Mouse (Mus musculus): ENCODE measurements around the gene Ankrd37.
A peak's percentile ranks its signal among the peaks of the same experiment; 100 is the strongest.

Gene Ankrd37

DNA sequence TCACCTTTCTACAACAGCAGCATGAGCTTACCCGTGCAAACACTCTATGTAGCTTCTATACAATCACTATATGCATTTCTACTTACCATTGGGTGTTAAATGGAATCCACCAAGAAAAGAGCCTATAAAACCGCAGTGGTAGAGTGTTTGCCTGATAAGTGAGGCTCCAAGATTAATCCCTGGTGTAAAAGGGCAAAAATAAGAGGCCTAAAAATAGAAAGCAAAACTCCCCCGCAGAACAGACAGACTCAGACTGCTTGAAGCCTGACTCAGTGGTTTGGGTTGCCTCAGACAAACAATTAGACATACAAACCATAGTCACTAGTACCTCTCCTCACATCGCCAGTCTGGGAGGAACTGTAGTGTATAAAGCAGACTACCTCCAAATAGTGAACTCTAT lies at the start of gene Ankrd37:
TSS of gene Ankrd37 (minus strand) at position 112 of the 400 bp plus-strand sequence.
- no peak for DNase-seq

DNA sequence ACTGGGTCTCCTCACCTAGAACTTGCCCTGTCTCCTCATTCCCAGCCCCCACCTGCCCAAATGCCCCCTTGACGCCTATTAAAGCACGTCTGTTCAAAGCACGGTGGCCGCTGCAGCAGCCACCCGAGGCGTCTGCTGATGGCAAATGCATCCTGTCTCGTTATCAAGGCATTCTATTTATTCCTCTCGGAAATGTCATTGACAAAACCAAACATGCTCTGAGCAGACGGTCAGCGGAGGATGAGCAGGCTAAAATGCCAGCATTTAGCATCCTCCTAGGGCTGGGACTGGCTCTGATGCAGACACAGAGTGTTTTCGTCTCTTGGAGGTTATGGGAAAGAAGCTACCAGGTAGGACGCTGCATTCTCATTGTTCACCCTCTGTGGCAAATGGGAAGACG lies 34.8 kb upstream of the Ankrd37 start:
- no peak for DNase-seq

DNA sequence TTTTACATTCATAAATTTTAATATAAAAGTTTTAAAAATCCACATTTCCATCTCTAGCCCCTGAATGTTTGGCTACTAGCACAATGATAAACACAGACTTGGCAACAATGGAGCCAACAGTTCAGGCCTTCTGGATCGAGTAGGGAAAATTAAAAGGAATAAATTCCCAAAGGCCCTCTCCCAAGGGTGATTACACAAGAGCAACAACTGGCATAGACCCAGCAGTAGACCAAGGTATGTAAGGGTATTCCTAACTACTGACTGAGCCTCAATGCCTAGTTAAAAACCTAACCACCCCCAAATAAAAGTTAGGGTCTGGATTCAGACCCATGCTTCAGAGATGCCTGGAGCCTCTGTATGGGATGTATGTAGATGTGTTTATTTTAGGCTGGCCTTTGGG lies 34.2 kb upstream of the Ankrd37 start:
- DNase-seq, result no peak

DNA sequence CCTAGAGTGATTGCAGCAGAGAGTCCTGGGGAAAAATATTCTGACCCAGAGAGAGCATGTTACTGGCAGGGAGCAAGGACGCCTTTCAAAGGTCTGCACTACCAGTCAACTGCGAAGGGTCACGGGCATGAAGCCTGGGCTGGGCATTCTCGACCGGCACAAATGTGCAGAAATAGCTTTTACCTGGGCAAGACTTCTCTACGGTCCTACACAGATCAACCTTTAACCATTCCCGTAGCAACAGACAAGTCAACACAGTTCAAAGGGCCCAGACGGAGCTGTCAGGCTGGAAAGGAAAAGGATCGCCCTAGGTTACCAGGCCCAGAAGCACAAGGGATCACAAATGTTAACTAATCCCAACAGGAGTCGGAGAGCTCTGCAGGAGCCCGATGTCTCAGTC lies 30.7 kb upstream of the Ankrd37 start:
- DNase-seq, result no peak

DNA sequence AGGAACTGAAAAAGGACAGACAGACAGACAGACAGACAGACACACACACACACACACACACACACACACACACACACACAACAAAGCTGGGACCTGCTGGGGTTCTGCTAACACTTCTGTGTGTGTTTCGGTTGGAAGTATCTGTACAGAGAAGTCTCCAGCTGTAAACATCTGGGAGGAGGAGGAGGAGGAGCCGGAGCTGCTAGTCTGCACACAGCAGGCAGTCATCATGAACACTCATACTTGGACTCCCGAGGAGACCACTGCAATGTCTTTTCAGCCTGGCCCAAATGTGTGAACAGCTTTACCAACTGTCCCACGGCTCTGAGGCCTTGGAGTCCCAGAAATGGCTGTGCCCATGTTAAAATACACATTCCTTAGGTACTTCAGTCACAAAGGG lies 18.9 kb upstream of the Ankrd37 start:
- no peak for DNase-seq

DNA sequence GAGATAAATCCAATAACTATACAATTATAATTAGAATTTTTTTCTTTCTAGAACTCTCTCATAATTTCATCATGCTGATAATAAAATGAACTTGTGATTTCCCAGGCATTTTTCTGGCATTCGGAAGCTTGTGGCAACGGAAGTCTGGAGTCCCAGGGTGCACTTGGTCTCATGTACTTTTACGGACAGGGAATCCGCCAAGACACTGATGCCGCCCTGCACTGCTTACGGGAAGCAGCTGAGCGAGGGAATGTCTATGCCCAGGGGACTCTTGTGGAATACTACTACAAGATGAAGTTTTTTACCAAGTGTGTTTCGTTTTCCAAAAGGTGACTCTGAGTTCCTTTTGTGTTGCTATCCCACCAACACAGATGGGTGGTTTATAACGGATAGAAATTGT lies 17.3 kb upstream of the Ankrd37 start:
- no peak for DNase-seq

DNA sequence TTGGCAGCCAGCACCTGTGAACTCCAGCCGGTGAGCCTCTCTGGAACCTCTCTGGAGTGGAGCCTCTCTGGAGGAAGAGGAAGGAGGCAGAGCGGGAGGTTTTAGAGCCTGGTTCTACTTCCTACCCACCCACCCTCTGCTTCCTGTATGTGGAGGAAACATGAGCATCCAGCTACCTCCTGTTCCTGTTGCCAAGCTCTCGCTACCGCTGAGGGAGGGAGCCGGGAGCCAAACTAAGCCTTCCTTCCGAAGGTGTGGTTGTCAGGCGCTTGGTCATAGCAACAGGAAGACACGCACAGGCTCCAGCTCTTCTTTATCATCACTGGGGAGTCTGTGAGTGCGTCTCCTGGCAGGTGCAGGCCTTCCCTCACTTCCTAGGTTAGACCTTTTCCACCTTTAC lies 16.7 kb upstream of the Ankrd37 start:
- no peak for DNase-seq

DNA sequence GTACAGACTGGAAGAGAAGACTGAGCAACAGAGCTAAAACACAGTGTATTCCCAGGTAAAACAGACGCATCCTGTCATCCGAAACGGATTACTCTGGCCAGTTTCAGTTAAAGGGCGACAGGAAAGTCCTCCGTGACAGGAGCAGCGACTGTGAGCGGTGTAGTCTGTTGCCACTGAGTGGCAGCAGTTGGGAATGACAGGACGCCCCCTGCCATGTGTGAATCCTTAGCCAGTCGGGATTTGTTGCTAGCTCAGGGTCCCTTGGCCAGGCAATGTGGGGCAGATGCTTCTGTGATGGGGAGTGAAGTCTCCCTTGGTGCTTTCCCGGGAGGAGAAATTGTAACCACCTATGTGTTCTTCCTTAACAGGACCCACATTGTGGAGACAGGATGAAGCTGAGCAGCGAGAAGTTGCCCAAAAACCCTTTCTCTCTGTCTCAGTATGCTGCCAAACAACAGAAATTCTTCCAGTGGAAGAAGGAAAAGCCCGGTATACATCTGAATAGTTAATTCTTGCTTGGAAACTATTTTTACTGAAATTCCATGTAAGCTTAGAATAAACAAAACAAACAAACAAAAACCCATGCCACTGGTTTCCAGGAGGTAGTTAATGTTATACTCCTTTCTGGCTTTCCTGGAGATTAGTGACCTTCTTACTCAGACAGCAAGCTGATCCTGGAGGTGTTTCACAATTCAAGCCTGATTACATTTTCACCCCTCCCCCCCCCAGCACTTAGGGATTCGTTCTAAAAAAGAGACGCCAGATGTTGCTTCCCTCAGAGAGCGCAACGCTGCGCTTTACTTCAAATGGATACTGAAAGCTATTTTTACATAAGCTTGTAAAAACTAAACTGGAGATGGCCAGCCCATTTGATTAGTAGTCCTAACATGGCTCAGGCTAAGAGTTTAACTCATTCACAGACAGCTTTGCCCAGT lies 5.5 kb upstream of the Ankrd37 start:
- peak; percentile 68 for DNase-seq

DNA sequence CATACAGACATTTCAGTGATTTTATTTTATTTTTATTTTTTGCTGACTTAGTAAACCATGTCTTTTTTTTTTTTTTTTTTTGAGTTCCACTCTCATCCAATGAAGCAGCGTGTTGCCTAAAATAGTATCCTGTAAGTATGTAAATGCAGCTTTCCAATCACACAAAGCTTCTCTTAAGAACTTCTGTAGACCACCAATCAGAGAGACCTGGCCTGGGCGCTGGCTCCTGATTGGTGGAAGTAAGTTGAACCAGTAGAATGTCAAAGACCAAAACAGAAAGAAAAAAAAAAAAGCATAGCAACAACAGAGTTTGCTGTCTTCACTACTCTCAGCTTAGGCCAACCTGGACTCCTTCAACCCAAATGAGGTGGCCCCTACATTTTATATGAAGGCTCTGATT lies 4.8 kb upstream of the Ankrd37 start:
- DNase-seq, result peak; percentile 13

DNA sequence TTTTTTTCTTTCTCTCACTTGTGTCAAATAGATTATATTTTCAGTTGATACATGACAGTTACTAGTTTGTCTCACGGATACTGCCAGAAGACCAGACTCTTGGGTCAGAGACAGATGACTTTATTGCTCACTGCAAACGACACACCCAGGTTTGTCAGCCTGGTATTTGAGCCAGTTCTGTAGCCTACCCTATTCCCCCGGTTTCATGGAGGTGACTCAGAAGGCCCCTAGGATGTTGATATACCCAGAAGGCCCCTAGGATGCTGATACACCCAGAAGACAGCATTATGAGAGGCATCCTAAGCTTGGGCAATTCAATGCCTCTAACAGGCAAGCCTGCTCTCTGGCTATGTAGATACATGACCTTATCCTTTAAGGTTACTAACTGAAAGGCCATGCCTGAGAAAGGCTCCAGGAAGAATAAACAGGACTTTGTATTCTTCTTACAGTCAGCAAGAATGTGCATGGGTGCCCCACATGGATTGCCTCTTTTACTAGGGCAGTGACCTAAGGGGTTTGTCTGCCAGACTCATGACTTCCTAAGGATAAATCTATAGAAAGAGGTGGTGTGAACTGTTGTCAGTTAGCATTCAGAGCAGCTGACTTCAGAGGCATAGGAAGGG lies 1.7 kb upstream of the Ankrd37 start:
- DNase-seq, result no peak

DNA sequence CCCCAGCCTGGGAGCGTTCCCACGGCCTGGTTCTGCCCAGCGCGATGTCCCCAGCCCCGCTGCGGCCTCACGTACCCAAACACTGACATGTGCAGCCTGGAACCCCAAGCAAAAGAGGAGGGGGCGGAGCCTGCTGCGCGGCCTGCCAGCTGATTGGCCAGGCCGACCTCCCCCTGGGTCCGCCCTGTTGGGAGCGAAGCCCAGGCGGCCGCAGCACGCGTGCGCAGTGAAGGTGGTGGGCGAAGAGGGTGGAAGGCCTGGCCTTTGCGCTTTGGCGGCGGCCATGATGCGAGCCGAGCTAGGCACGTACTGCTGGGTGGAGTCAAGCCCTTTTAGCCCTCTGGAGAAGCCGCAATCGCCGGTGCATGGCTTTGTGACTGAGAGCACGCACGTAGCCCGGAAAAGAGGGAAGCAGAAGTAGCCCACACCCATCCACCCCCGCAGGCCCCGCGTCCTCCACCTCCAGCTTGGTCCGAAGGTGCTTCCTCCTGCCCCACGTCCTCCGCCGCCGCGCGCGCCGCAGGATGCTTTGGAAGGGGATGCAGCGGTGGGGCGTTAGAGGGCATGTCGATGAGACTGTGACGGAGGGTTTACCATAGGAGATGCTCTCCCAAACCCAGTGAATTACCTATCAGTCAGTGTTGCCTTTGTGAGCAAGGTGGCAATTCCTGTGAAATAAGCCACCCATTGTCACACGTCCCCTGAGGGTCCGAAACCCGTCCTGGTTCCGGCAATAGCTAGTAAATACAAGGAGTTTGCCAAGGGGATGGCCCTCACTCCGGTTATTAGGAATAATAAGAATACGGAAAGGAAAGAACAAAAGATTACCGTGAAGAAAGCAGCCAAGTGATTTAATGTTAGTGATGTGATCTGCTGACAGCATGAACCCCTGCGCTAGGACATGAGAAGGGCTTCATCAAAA lies 5.5 kb downstream of the Ankrd37 start:
- peak; percentile 99 for DNase-seq

DNA sequence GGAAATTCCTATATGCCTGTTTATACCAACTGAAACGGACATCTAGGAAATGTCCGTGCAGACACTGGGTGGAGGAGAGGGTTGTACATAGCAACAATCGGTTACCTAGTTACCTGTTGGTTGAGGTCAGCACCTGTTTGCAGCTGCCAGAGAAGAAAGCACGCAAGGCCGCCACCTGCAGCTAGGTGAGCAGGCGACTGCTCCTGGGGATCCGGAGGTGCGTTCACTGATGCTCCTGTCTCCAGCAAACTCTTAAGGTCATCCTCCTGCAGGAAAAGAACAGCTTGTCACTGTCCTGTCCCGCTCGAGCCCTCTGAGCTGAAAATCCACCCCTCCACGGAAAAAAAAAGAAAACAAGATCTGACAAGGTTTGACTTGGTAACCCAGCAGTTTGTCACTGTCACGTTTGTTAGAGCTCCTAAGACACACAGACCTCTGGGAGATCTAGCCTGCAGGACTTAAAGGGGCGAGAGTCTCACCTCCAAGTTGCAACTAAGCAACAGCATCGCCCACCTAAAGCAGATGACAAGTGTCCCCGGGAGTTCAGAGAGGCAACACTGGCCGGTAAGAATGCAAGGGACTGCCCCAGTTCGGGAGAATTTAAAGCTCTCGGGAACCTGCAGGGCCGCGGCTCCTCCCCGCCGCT lies 6.2 kb downstream of the Ankrd37 start, which contains the start of gene Lrp2bp:
TSS of gene Lrp2bp (plus strand) at position 166 of the 646 bp plus-strand sequence.
- DNase-seq, result no peak

DNA sequence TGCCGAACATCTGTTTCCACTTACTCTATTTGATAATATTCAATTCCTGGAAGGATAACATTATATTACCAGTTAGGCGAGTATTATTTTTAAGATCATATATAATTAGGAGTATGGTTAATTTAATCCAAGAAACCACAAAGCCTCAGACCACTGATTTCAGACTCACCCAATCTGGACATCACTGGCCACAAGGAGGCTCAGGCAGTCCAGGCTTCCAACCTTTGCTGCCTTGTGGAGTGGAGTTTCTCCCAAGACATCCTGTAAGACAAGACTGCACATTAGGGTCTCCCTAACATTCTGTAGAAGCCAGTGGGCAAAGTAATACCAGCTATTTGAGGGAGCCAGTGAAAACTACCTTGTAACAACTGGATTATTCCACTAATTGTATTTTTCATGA lies 7.3 kb downstream of the Ankrd37 start:
- no peak for DNase-seq

DNA sequence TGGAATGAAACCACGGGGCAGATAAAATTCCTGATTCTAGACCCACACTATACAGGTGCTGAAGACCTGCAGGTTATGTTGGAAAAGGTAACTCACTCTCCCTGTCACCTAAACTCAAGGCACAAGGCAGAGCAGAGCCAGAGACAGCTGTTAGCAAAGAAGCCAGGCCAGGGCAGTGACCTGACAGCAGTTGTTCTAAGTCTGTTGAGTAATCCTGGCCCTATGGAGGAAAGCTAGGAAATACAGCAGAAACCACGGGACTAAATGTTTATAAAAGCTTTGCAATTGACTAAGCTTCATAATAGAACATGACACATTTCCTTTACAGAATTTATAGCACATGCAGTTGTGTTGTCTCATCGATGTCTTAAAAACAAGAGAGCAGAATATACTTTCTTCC lies 9.9 kb downstream of the Ankrd37 start:
- DNase-seq, result no peak

DNA sequence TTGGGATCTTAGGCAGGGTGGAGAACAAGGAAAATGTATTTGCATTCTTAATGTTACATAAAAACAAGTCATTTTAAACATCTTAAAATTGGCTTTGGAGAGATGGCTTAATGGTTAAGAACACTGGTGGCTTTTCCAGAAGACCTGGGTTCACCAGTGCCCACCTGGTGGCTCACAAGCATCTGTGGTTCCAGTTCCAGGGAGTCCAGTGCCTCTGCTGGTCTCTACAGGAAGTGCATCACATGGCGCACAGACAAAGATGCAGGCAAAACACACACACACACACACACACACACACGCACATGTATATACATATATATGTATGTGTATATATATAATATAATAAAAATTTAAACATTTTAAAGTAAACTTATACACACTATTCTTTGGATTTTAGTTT lies 11.4 kb downstream of the Ankrd37 start:
- no peak for DNase-seq

DNA sequence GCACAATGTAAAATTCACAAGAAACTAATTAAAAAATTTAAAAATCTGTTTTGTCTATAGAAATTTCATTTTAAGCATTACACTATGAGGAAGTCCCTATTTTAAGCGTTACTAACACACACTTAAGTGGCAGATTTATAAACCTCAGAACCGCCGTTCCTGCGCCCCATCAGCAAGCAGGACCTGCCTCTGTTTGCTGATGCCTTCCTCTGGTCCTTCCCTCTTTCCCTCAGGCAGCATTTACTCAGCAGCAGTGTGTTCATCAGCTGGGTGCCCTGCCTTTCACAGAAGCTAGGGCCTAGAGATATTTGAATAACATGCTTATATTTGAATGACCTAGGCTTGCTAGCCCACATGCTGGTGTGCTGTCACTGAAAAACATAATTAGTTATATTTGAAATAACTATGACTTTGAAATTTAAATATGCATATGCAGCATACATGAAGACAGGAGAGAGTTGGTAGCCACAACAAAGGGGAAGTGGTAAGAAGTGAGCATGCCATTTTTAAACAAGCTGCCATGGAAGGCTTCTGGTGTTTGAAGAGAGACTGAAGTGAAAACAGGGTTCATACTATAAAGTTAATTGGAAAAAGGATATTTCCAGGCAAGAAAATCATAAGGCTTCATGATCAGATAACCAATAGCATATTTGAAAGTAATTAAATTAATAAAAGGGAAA lies 14.7 kb downstream of the Ankrd37 start:
- DNase-seq, result no peak

DNA sequence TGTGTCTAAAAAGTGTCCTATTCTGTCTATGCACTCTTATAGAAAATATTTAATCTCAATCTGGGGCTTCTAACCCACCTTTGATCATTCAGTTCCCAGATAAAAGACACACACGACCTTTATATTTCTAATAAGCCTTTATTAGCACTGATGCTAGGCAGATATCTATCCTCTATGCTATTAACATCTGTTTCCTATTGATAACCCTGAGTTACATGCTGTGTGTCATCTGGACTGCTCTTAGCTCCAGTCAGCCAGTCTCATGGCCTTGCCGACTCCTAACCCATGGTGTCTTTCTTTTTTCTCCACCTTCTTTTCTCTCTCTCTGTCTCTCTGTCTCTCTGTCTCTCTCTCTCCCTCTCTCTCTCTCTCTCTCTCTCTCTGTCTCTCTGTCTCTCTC lies 17.3 kb downstream of the Ankrd37 start:
- no peak for DNase-seq

DNA sequence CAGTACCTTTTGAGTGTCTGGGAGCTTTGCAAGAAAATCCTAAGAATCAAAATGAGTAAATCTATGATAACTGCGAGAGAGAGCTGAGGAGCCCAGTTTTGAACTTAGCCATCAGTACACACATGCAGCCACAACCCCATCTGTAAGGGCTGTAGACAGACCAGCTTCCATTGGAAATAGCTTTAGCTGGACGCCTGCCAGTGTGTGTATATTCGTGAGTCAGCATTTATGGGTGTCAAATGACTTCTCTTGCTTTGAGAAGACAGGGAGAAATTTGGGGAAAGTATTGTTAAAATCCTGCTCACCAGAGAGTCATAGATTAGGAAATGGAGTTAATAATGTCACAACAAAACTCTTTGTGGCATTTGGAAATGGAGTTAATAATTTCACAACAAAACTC lies 18.8 kb downstream of the Ankrd37 start:
- DNase-seq, result no peak

DNA sequence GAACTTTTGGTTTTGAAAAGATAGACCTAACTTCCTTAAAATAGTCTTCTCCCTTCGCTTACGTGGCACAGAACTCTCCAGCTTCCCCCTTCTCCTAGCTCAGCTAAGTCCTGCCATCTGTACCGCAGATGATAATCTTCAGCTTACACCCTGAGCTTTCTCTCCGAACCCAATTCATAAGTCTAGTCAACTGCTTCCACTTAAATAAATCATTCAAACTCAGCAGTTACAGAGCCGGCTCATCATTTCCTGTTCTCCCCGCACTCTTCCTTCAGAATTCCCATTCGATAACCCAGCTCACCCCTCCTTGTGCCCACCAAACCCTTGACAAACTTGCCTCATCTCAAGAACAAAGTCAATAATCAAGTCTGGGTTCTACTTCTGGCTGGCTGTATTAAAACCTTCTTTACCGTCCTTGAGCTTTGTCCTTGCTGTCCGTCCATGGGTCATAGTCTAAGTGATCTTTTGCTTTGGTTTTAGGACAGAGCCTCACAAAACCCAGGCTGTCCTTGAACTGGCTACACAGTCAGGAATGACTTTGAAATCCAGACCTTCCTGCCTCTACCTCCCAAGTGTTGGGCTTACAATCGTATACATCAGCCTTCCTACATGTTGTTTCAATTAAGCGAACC lies 29.6 kb downstream of the Ankrd37 start:
- no peak for DNase-seq

DNA sequence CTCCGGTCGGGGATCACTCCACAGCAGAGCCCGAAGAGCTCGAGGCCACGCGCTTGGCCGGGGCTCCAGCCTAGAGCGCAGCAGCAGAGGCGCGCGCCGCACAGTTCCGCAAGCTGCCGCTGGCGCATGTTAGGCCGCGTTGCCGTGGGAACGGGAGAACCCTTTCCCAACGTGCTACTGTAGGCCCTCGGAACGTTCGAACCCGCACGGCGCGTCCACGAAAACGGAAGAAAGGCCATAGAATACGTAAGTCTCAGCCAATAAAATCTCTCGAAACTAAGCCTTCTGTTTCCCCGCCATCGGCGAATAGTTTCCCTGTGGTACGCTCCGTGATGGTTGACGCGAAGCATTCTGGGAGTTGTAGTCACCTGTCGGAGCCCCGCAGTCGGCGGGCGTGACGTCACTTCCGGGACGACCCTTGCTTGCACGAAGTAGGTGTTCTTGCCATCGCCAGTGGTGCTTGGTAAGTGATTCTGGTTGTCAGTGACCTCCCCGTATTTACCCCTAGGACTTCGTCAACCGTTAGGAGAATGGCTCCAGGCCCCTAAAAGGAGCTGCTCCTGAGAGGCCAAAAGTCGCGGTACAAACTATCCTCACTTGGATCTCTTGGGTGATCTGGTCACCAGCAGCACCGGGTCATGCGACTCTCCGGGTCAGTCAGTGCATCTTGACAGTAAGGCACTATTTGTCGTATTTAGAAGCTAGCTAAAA lies 30.2 kb downstream of the Ankrd37 start, which contains the start of the genes 1700029J07Rik and Ufsp2:
TSS of gene 1700029J07Rik (minus strand) at position 127 of the 711 bp plus-strand sequence.
TSS of gene Ufsp2 (plus strand) at position 403 of the 711 bp plus-strand sequence.
- DNase-seq, result peak; percentile 99
